Mouse (Mus musculus): ENCODE data around the gene Rpl36al. TPM values are rescaled to one million over a fixed set of nuclear protein-coding genes. Genes with fewer than 3 reads are reported as not detected.
A peak's percentile ranks its signal among the peaks of the same experiment; 100 is the strongest.
"Not testable (repeated sequence)": the region's sequence is repeated elsewhere in the genome, so short reads cannot be mapped to it uniquely, and the experiment has no call there.

Gene Rpl36al
- polyA plus RNA-seq, 1 experiment from 2014 or later, result 931 TPM

GRCm38 (mm10) chr12:69196444-69197377 is 12.8 kb upstream of the Rpl36al start, which contains the start of gene Gm49383:
Gene Gm49383, minus strand, starts transcription at chr12:69197104.
- DNase-seq (ENCODE audit: low spot score), result peak; percentile 76

- DNase-seq (ENCODE audit: low spot score), result no peak
These were observed 8.8 kb upstream of the Rpl36al start for GRCm38 (mm10) chr12:69192637-69193036.

- DNase-seq (ENCODE audit: low spot score), result no peak
These were observed 7.5 kb upstream of the Rpl36al start for GRCm38 (mm10) chr12:69191396-69191795.

- peak; percentile 24 for DNase-seq (ENCODE audit: low spot score)
These were observed 6.6 kb upstream of the Rpl36al start for GRCm38 (mm10) chr12:69190522-69190921.

- no peak for DNase-seq (ENCODE audit: low spot score)
These were observed 6.2 kb upstream of the Rpl36al start for GRCm38 (mm10) chr12:69190074-69190473.

- no peak for DNase-seq (ENCODE audit: low spot score)
These were observed 3.1 kb upstream of the Rpl36al start for GRCm38 (mm10) chr12:69186811-69187471.

- no peak for DNase-seq (ENCODE audit: low spot score)
These were observed 1.5 kb upstream of the Rpl36al start for GRCm38 (mm10) chr12:69185371-69185770.

GRCm38 (mm10) chr12:69184342-69185295 is 736 bp upstream of the Rpl36al start:
- DNase-seq (ENCODE audit: low spot score), result peak; percentile 9

GRCm38 (mm10) chr12:69181800-69182199 is 2.1 kb downstream of the Rpl36al start:
- no peak for DNase-seq (ENCODE audit: low spot score)

- DNase-seq (ENCODE audit: low spot score), result no peak
These were observed 4.5 kb downstream of the Rpl36al start for GRCm38 (mm10) chr12:69179371-69179770.

- no peak for DNase-seq (ENCODE audit: low spot score)
These were observed 6.4 kb downstream of the Rpl36al start for GRCm38 (mm10) chr12:69177526-69177925.

GRCm38 (mm10) chr12:69175975-69176374 is 7.9 kb downstream of the Rpl36al start:
- DNase-seq (ENCODE audit: low spot score), result no peak

- no peak for DNase-seq (ENCODE audit: low spot score)
These were observed 12.6 kb downstream of the Rpl36al start for GRCm38 (mm10) chr12:69171307-69171706.

- peak; percentile 85 for DNase-seq (ENCODE audit: low spot score)
These were observed 15.3 kb downstream of the Rpl36al start, which contains the start of gene Lrr1 for GRCm38 (mm10) chr12:69168461-69169106. Gene Lrr1, plus strand, starts transcription at chr12:69168814.

- no peak for DNase-seq (ENCODE audit: low spot score)
These were observed 16.0 kb downstream of the Rpl36al start for GRCm38 (mm10) chr12:69167656-69168460.

GRCm38 (mm10) chr12:69166861-69167581 is 16.9 kb downstream of the Rpl36al start:
- not testable (repeated sequence) for DNase-seq (ENCODE audit: low spot score)

GRCm38 (mm10) chr12:69164904-69165303 is 19.0 kb downstream of the Rpl36al start:
- peak; percentile 21 for DNase-seq (ENCODE audit: low spot score)

GRCm38 (mm10) chr12:69163586-69163985 is 20.3 kb downstream of the Rpl36al start:
- not testable (repeated sequence) for DNase-seq (ENCODE audit: low spot score)

GRCm38 (mm10) chr12:69160677-69161076 is 23.2 kb downstream of the Rpl36al start:
- DNase-seq (ENCODE audit: low spot score), result not testable (repeated sequence)

Measured in thymus, postnatal 0 days (tissue).